Mouse (Mus musculus): ENCODE data around the gene Tefm. TPM values are rescaled to one million over a fixed set of nuclear protein-coding genes. Genes with fewer than 3 reads are reported as not detected.
A peak's percentile ranks its signal among the peaks of the same experiment; 100 is the strongest.

The Tefm gene
- polyA plus RNA-seq, 1 experiment from 2014 or later = 35.5 TPM

- H3K9ac ChIP-seq (ENCODE audit: low read length) = no peak overlapping the region
- H3K27me3 ChIP-seq (ENCODE audit: control insufficient read depth, insufficient read depth, low read length) = no peaks in the 10 kb centered on the region; the same call in 1 of the 2 replicates
- no peak overlapping the region for H3K4me2 ChIP-seq (ENCODE audit: low read depth, low read length)
- H3K36me3 ChIP-seq (ENCODE audit: control insufficient read depth, insufficient read depth) = no peaks in the 10 kb centered on the region
- no peak overlapping the region for H3K27ac ChIP-seq (ENCODE audit: low read length)
- H3K9me3 ChIP-seq (replicated peaks; ENCODE audit: control insufficient read depth, low read length) = no peaks in the 10 kb centered on the region
- ATAC-seq (replicated peaks; ENCODE audit: extremely low read depth, insufficient read depth, low FRiP score) = no peak
- 59% methylated on average over 7 of the region's 7 CpGs for WGBS
- no peak overlapping the region for H3K4me3 ChIP-seq (ENCODE audit: low read length)
- no peaks in the 10 kb centered on the region for H3K4me1 ChIP-seq (ENCODE audit: control insufficient read depth, insufficient read depth, low read length)
Measured at GRCm38 (mm10) chr11:80163362-80164116, 21.6 kb upstream of the Tefm start.

- Histone ChIP-seq H3K9ac (ENCODE audit: low read length) (no peak overlapping the region), H3K36me3 (ENCODE audit: control insufficient read depth, insufficient read depth) (no peaks in the 10 kb centered on the region), H3K27me3 (ENCODE audit: control insufficient read depth, insufficient read depth, low read length) (no peaks in the 10 kb centered on the region; the same call in 1 of the 2 replicates), H3K27ac (ENCODE audit: low read length) (no peak overlapping the region), H3K9me3 (replicated peaks; ENCODE audit: control insufficient read depth, low read length) (no peaks in the 10 kb centered on the region), H3K4me3 (ENCODE audit: low read length) (no peak overlapping the region), H3K4me1 (ENCODE audit: control insufficient read depth, insufficient read depth, low read length) (no peaks in the 10 kb centered on the region), H3K4me2 (ENCODE audit: low read depth, low read length) (no peak overlapping the region)
- no peak for ATAC-seq (replicated peaks; ENCODE audit: extremely low read depth, insufficient read depth, low FRiP score)
- 82% methylated on average over 4 of the region's 4 CpGs for WGBS
Measured at GRCm38 (mm10) chr11:80161041-80161440, 19.1 kb upstream of the Tefm start.

GRCm38 (mm10) chr11:80159018-80159417 lies 17.0 kb upstream of the Tefm start:
- ATAC-seq (replicated peaks; ENCODE audit: extremely low read depth, insufficient read depth, low FRiP score) = no peak
- no peak overlapping the region for H3K4me3 ChIP-seq (ENCODE audit: low read length)
- no peak overlapping the region for H3K27ac ChIP-seq (ENCODE audit: low read length)
- H3K9me3 ChIP-seq (replicated peaks; ENCODE audit: control insufficient read depth, low read length) = no peaks in the 10 kb centered on the region
- WGBS = 80% methylated on average over 7 of the region's 7 CpGs
- H3K4me1 ChIP-seq (ENCODE audit: control insufficient read depth, insufficient read depth, low read length) = no peaks in the 10 kb centered on the region
- H3K27me3 ChIP-seq (ENCODE audit: control insufficient read depth, insufficient read depth, low read length) = peaks cover 14% of the 10 kb centered on the region
- no peak overlapping the region for H3K4me2 ChIP-seq (ENCODE audit: low read depth, low read length)
- H3K9ac ChIP-seq (ENCODE audit: low read length) = no peak overlapping the region
- no peaks in the 10 kb centered on the region for H3K36me3 ChIP-seq (ENCODE audit: control insufficient read depth, insufficient read depth)

- H3K27ac ChIP-seq (ENCODE audit: low read length) = no peak overlapping the region
- no peaks in the 10 kb centered on the region for H3K9me3 ChIP-seq (replicated peaks; ENCODE audit: control insufficient read depth, low read length)
- H3K4me3 ChIP-seq (ENCODE audit: low read length) = no peak overlapping the region
- ATAC-seq (replicated peaks; ENCODE audit: extremely low read depth, insufficient read depth, low FRiP score) = no peak
- peaks cover 17% of the 10 kb centered on the region for H3K27me3 ChIP-seq (ENCODE audit: control insufficient read depth, insufficient read depth, low read length)
- H3K4me2 ChIP-seq (ENCODE audit: low read depth, low read length) = no peak overlapping the region
- H3K36me3 ChIP-seq (ENCODE audit: control insufficient read depth, insufficient read depth) = no peaks in the 10 kb centered on the region
- 74% methylated on average over 4 of the region's 4 CpGs for WGBS
- no peak overlapping the region for H3K9ac ChIP-seq (ENCODE audit: low read length)
- H3K4me1 ChIP-seq (ENCODE audit: control insufficient read depth, insufficient read depth, low read length) = 0 out of 2 replicates have a peak, but pooled peaks cover 2% of the 10 kb centered on the region
Measured at GRCm38 (mm10) chr11:80156841-80157240, 14.9 kb upstream of the Tefm start.

GRCm38 (mm10) chr11:80155961-80156360 lies 14.0 kb upstream of the Tefm start:
- WGBS = 82% methylated on average over 4 of the region's 4 CpGs
- Histone ChIP-seq H3K27me3 (ENCODE audit: control insufficient read depth, insufficient read depth, low read length) (peaks cover 17% of the 10 kb centered on the region), H3K4me2 (ENCODE audit: low read depth, low read length) (no peak overlapping the region)

GRCm38 (mm10) chr11:80155541-80155940 lies 13.6 kb upstream of the Tefm start:
- WGBS = 86% methylated on average over 8 of the region's 8 CpGs
- H3K27me3 ChIP-seq (ENCODE audit: control insufficient read depth, insufficient read depth, low read length) = peaks cover 17% of the 10 kb centered on the region
- no peaks in the 10 kb centered on the region for H3K9me3 ChIP-seq (replicated peaks; ENCODE audit: control insufficient read depth, low read length)

More at GRCm38 (mm10) chr11:80155961-80156360, 14.0 kb upstream of the Tefm start:
- H3K27ac ChIP-seq (ENCODE audit: low read length) = no peak overlapping the region
- H3K9me3 ChIP-seq (replicated peaks; ENCODE audit: control insufficient read depth, low read length) = no peaks in the 10 kb centered on the region
- H3K4me3 ChIP-seq (ENCODE audit: low read length) = no peak overlapping the region
- 0 out of 2 replicates have a peak, but pooled peaks cover 2% of the 10 kb centered on the region for H3K4me1 ChIP-seq (ENCODE audit: control insufficient read depth, insufficient read depth, low read length)
- ATAC-seq (replicated peaks; ENCODE audit: extremely low read depth, insufficient read depth, low FRiP score) = no peak
- no peaks in the 10 kb centered on the region for H3K36me3 ChIP-seq (ENCODE audit: control insufficient read depth, insufficient read depth)
- H3K9ac ChIP-seq (ENCODE audit: low read length) = no peak overlapping the region

GRCm38 (mm10) chr11:80154501-80154900 lies 12.5 kb upstream of the Tefm start:
- Histone ChIP-seq H3K36me3 (ENCODE audit: control insufficient read depth, insufficient read depth) (no peaks in the 10 kb centered on the region), H3K4me3 (ENCODE audit: low read length) (peak overlapping the region; percentile 69), H3K9ac (ENCODE audit: low read length) (peak overlapping the region; percentile 70; the same call in 1 of the 2 replicates), H3K9me3 (replicated peaks; ENCODE audit: control insufficient read depth, low read length) (no peaks in the 10 kb centered on the region), H3K4me2 (ENCODE audit: low read depth, low read length) (peak overlapping the region; percentile 86), H3K4me1 (ENCODE audit: control insufficient read depth, insufficient read depth, low read length) (0 out of 2 replicates have a peak, but pooled peaks cover 2% of the 10 kb centered on the region), H3K27me3 (ENCODE audit: control insufficient read depth, insufficient read depth, low read length) (peaks cover 17% of the 10 kb centered on the region), H3K27ac (ENCODE audit: low read length) (no peak overlapping the region)
- 25% methylated on average over 25 of the region's 25 CpGs for WGBS
- no peak for ATAC-seq (replicated peaks; ENCODE audit: extremely low read depth, insufficient read depth, low FRiP score)

More at GRCm38 (mm10) chr11:80155541-80155940, 13.6 kb upstream of the Tefm start:
- H3K4me3 ChIP-seq (ENCODE audit: low read length) = no peak overlapping the region
- ATAC-seq (replicated peaks; ENCODE audit: extremely low read depth, insufficient read depth, low FRiP score) = no peak
- no peak overlapping the region for H3K27ac ChIP-seq (ENCODE audit: low read length)
- H3K4me2 ChIP-seq (ENCODE audit: low read depth, low read length) = no peak overlapping the region
- no peak overlapping the region for H3K9ac ChIP-seq (ENCODE audit: low read length)
- H3K36me3 ChIP-seq (ENCODE audit: control insufficient read depth, insufficient read depth) = no peaks in the 10 kb centered on the region
- H3K4me1 ChIP-seq (ENCODE audit: control insufficient read depth, insufficient read depth, low read length) = 0 out of 2 replicates have a peak, but pooled peaks cover 2% of the 10 kb centered on the region

GRCm38 (mm10) chr11:80153857-80154495 lies 12.0 kb upstream of the Tefm start, which contains the start of gene Adap2:
Gene Adap2, plus strand, starts transcription at chr11:80154105.
- no peak within 1 kb of the TSS for H3K27ac ChIP-seq (ENCODE audit: low read length)
- peaks cover 17% of the 10 kb centered on the region for H3K27me3 ChIP-seq (ENCODE audit: control insufficient read depth, insufficient read depth, low read length)

GRCm38 (mm10) chr11:80152376-80152775 lies 10.4 kb upstream of the Tefm start:
- 58% methylated on average over 8 of the region's 8 CpGs for WGBS
- Histone ChIP-seq H3K4me2 (ENCODE audit: low read depth, low read length) (no peak overlapping the region), H3K4me1 (ENCODE audit: control insufficient read depth, insufficient read depth, low read length) (0 out of 2 replicates have a peak, but pooled peaks cover 4% of the 10 kb centered on the region), H3K9me3 (replicated peaks; ENCODE audit: control insufficient read depth, low read length) (no peaks in the 10 kb centered on the region), H3K9ac (ENCODE audit: low read length) (no peak overlapping the region), H3K4me3 (ENCODE audit: low read length) (no peak overlapping the region), H3K27ac (ENCODE audit: low read length) (no peak overlapping the region), H3K36me3 (ENCODE audit: control insufficient read depth, insufficient read depth) (no peaks in the 10 kb centered on the region), H3K27me3 (ENCODE audit: control insufficient read depth, insufficient read depth, low read length) (peaks cover 17% of the 10 kb centered on the region)
- ATAC-seq (replicated peaks; ENCODE audit: extremely low read depth, insufficient read depth, low FRiP score) = no peak

More at GRCm38 (mm10) chr11:80153857-80154495, 12.0 kb upstream of the Tefm start, which contains the start of gene Adap2:
- no peaks in the 10 kb centered on the region for H3K9me3 ChIP-seq (replicated peaks; ENCODE audit: control insufficient read depth, low read length)
- no peaks in the 10 kb centered on the region for H3K36me3 ChIP-seq (ENCODE audit: control insufficient read depth, insufficient read depth)
- 0 out of 2 replicates have a peak, but pooled peaks cover 4% of the 10 kb centered on the region for H3K4me1 ChIP-seq (ENCODE audit: control insufficient read depth, insufficient read depth, low read length)
- peak within 1 kb of the TSS; percentile 70 for H3K9ac ChIP-seq (ENCODE audit: low read length)
- peak within 1 kb of the TSS; percentile 69 for H3K4me3 ChIP-seq (ENCODE audit: low read length)
- peak within 1 kb of the TSS; percentile 86 for H3K4me2 ChIP-seq (ENCODE audit: low read depth, low read length)
- 3% methylated on average over 46 of the region's 47 CpGs for WGBS
- ATAC-seq (replicated peaks; ENCODE audit: extremely low read depth, insufficient read depth, low FRiP score) = peak; percentile 93

Measured in heart, embryonic 16.5 days (tissue).